Mouse (Mus musculus) embryonic facial prominence, embryonic 13.5 days (tissue): Measurements from ENCODE around the gene Elf1. TPM values are rescaled to one million over a fixed set of nuclear protein-coding genes. Genes with fewer than 3 reads are reported as not detected.

Source experiments
- ATAC-seq: fragments of 200-750 bp; cut with Nextera tagmentation; 2 replicates; pipeline ENCODE4 v1.8.0; 2017; ENCODE audit warnings: low read depth; ENCODE audit not compliant: insufficient number of reproducible peaks, insufficient read depth, low FRiP score, low TSS enrichment
- H3K27ac ChIP-seq: fragments of 300-500 bp; sonication (generic); 2 replicates; pipeline ENCODE4 v1.5.1; 2015; ENCODE audit warnings: moderate library complexity, mild to moderate bottlenecking, inconsistent platforms
- H3K27me3 ChIP-seq: fragments of 300-500 bp; sonication (generic); 2 replicates; pipeline ENCODE4 v1.6.1; 2015; ENCODE audit warnings: mild to moderate bottlenecking, inconsistent platforms
- H3K36me3 ChIP-seq: fragments of 300-500 bp; sonication (generic); 2 replicates; pipeline ENCODE4 v1.6.1; 2015; ENCODE audit warnings: mild to moderate bottlenecking, inconsistent platforms
- H3K4me1 ChIP-seq: fragments of 300-500 bp; sonication (generic); 2 replicates; pipeline ENCODE4 v1.6.1; 2015; ENCODE audit warnings: inconsistent platforms
- H3K4me2 ChIP-seq: fragments of 300-500 bp; sonication (generic); 2 replicates; pipeline ENCODE4 v1.6.1; 2015; ENCODE audit warnings: moderate library complexity, mild to moderate bottlenecking, inconsistent platforms
- H3K4me3 ChIP-seq: fragments of 300-500 bp; sonication (generic); 2 replicates; pipeline ENCODE4 v1.5.1; 2015; ENCODE audit warnings: mild to moderate bottlenecking, inconsistent platforms
- H3K9ac ChIP-seq: fragments of 300-500 bp; sonication (generic); 2 replicates; pipeline ENCODE4 v1.6.1; 2015; ENCODE audit warnings: mild to moderate bottlenecking, inconsistent platforms
- H3K9me3 ChIP-seq: fragments of 300-500 bp; sonication (generic); 2 replicates; pipeline ENCODE4 v1.6.1; 2016; ENCODE audit warnings: inconsistent platforms
- WGBS: fragments of 180-500 bp; shearing (Covaris S2); methylation state at CpG from one replicate; pipeline ENCODE4 v1.1.7; 2015; ENCODE audit warnings: mixed read lengths; 5-methylcytosine and 5-hydroxymethylcytosine counted together
- microRNA-seq: library from miRNA; unstranded; fragments of <30 nt; microRNA quantifications from one replicate; pipeline ENCODE4, GENCODE M21; 2016
- polyA plus RNA-seq: library from polyadenylated mRNA; unstranded; fragments of >200 nt; fragmentation: Nextera tagmentation; extraction: Ambion mirVana; gene quantifications from 2 replicates; pipeline ENCODE4 v1.2.1, GENCODE M21; 2015

The Elf1 gene
- polyA plus RNA-seq, 1 experiment from 2014 or later: 13.1 TPM

- Histone ChIP-seq H3K4me2 (no peak overlapping the region), H3K27me3 (no peaks in the 10 kb centered on the region), H3K9me3 (no peaks in the 10 kb centered on the region), H3K4me1 (no peaks in the 10 kb centered on the region), H3K36me3 (peaks cover 82% of the 10 kb centered on the region), H3K4me3 (no peak overlapping the region), H3K9ac (no peak overlapping the region), H3K27ac (no peak overlapping the region)
- 93% methylated on average over 4 of the region's 4 CpGs for WGBS
- ATAC-seq: no peak
These were observed 126.4 kb downstream of the Elf1 start for GRCm38 (mm10) chr14:79607352-79607751.

- Histone ChIP-seq H3K4me2 (no peak overlapping the region), H3K9ac (no peak overlapping the region), H3K4me1 (no peaks in the 10 kb centered on the region), H3K4me3 (no peak overlapping the region), H3K27me3 (no peaks in the 10 kb centered on the region), H3K27ac (no peak overlapping the region), H3K9me3 (no peaks in the 10 kb centered on the region), H3K36me3 (peaks cover 83% of the 10 kb centered on the region)
- WGBS: 91% methylated on average over 6 of the region's 6 CpGs
- no peak for ATAC-seq
These were observed 127.3 kb downstream of the Elf1 start for GRCm38 (mm10) chr14:79608286-79608685.

GRCm38 (mm10) chr14:79617121-79617828 lies 136.3 kb downstream of the Elf1 start:
- Histone ChIP-seq H3K4me2 (no peak overlapping the region), H3K9me3 (no peaks in the 10 kb centered on the region), H3K4me3 (no peak overlapping the region), H3K4me1 (no peaks in the 10 kb centered on the region), H3K27ac (no peak overlapping the region), H3K9ac (no peak overlapping the region), H3K27me3 (no peaks in the 10 kb centered on the region), H3K36me3 (peaks cover 68% of the 10 kb centered on the region)
- no peak for ATAC-seq
- 80% methylated on average over 8 of the region's 8 CpGs for WGBS

- no peak for ATAC-seq
- Histone ChIP-seq H3K36me3 (peaks cover 64% of the 10 kb centered on the region), H3K27ac (no peak overlapping the region), H3K27me3 (no peaks in the 10 kb centered on the region), H3K4me3 (no peak overlapping the region), H3K4me2 (no peak overlapping the region), H3K4me1 (no peaks in the 10 kb centered on the region), H3K9ac (no peak overlapping the region), H3K9me3 (no peaks in the 10 kb centered on the region)
- 94% methylated on average over 7 of the region's 7 CpGs for WGBS
These were observed 138.8 kb downstream of the Elf1 start for GRCm38 (mm10) chr14:79619802-79620201.

- no peak overlapping the region for H3K4me2 ChIP-seq
- peaks cover 70% of the 10 kb centered on the region for H3K36me3 ChIP-seq
- H3K9me3 ChIP-seq: no peaks in the 10 kb centered on the region
- WGBS: 84% methylated on average over 3 of the region's 3 CpGs
- no peaks in the 10 kb centered on the region for H3K27me3 ChIP-seq
- no peak overlapping the region for H3K27ac ChIP-seq
- no peak overlapping the region for H3K4me3 ChIP-seq
- H3K4me1 ChIP-seq: no peaks in the 10 kb centered on the region
- no peak overlapping the region for H3K9ac ChIP-seq
- ATAC-seq: no peak
These were observed 140.1 kb downstream of the Elf1 start for GRCm38 (mm10) chr14:79621143-79621542.

Small RNA genes lying within 50 kb of the gene (microRNA-seq; reads per million reads assigned to microRNA genes)
- not detected for gene Gm27857

Other genes starting within 250 kb of the Elf1 start
- not detected in 2 replicates for gene Zfp957, start 233.8 kb upstream of the Elf1 start, polyA plus RNA-seq
- gene Rgcc, start 179.5 kb upstream of the Elf1 start, polyA plus RNA-seq: 46.1 and 52.6 TPM in 2 replicates
- gene Naa16, start 90.4 kb upstream of the Elf1 start, polyA plus RNA-seq: 51.0 and 51.6 TPM in 2 replicates
- 11.4 and 12.0 TPM in 2 replicates for gene Mtrf1, start 83.4 kb upstream of the Elf1 start, polyA plus RNA-seq
- 12.6 and 13.3 TPM in 2 replicates for gene Kbtbd7, start 54.7 kb upstream of the Elf1 start, polyA plus RNA-seq
- 2.6 and 3.1 TPM in 2 replicates for gene Kbtbd6, start 29.4 kb upstream of the Elf1 start, polyA plus RNA-seq
- gene Wbp4, start 326 bp downstream of the Elf1 start, polyA plus RNA-seq: 53.6 and 54.2 TPM in 2 replicates
- gene Sugt1, start 106.5 kb downstream of the Elf1 start, polyA plus RNA-seq: 137 and 150 TPM in 2 replicates
- 124 and 179 TPM in 2 replicates for gene Cnmd, start 181.0 kb downstream of the Elf1 start, polyA plus RNA-seq